Mouse (Mus musculus): Measurements from ENCODE around the gene Bscl2. TPM values are rescaled to one million over a fixed set of nuclear protein-coding genes. Genes with fewer than 3 reads are reported as not detected.
A peak's percentile ranks its signal among the peaks of the same experiment; 100 is the strongest.

Gene Bscl2
- polyA plus RNA-seq, 1 experiment from 2014 or later = 44.9 TPM

GRCm38 (mm10) chr19:8897865-8898495 is 60.7 kb downstream of the Bscl2 start, which contains the start of gene Ganab:
Gene Ganab, plus strand, starts transcription at chr19:8898071.
- H3K9ac ChIP-seq (ENCODE audit: low read depth, low read length) = peak within 1 kb of the TSS; percentile 97
- peak; percentile 99 for ATAC-seq (ENCODE audit: low read depth)
- peak; percentile 99 for DNase-seq (ENCODE audit: low spot score)
- no peaks in the 10 kb centered on the region for H3K9me3 ChIP-seq (ENCODE audit: control insufficient read depth, low read length)
- H3K4me1 ChIP-seq (ENCODE audit: control insufficient read depth, insufficient read depth, low read length) = peaks cover 16% of the 10 kb centered on the region
- no peaks in the 10 kb centered on the region for H3K27me3 ChIP-seq (replicated peaks; ENCODE audit: control insufficient read depth, insufficient read depth, low read length)
- WGBS = 0% methylated on average over 51 of the region's 53 CpGs
- H3K4me2 ChIP-seq (ENCODE audit: low read depth, low read length) = peak within 1 kb of the TSS; percentile 90
- H3K27ac ChIP-seq (replicated peaks; ENCODE audit: low read depth, low read length) = peak within 1 kb of the TSS; percentile 88
- peak within 1 kb of the TSS; percentile 98 for H3K4me3 ChIP-seq (ENCODE audit: low read depth, low read length)
- peaks cover 31% of the 10 kb centered on the region for H3K36me3 ChIP-seq (ENCODE audit: control insufficient read depth, insufficient read depth, low read length)

Small RNA genes lying within 50 kb of the gene (microRNA-seq; reads per million reads assigned to microRNA genes)
- gene Mir5136 (ENCODE audit: borderline number of aligned reads) = not detected

Other genes starting within 250 kb of the Bscl2 start
- 0.59 and 1.3 TPM in 2 replicates for gene Slc22a8, start 246.2 kb upstream of the Bscl2 start, polyA plus RNA-seq (2014; fragmentation: Nextera tagmentation; extraction: Ambion mirVana)
- 0.67 and 1.1 TPM in 2 replicates for gene Slc22a6, start 219.4 kb upstream of the Bscl2 start, polyA plus RNA-seq (2014; fragmentation: Nextera tagmentation; extraction: Ambion mirVana)
- gene Chrm1, start 173.7 kb upstream of the Bscl2 start, polyA plus RNA-seq (2014; fragmentation: Nextera tagmentation; extraction: Ambion mirVana) = 0.35 and 0.45 TPM in 2 replicates
- 100 and 107 TPM in 2 replicates for gene Slc3a2, start 114.1 kb upstream of the Bscl2 start, polyA plus RNA-seq (2014; fragmentation: Nextera tagmentation; extraction: Ambion mirVana)
- 76.6 and 80.1 TPM in 2 replicates for gene Wdr74, start 101.6 kb upstream of the Bscl2 start, polyA plus RNA-seq (2014; fragmentation: Nextera tagmentation; extraction: Ambion mirVana)
- 0.85 and 1.9 TPM in 2 replicates for gene 1700092M07Rik, start 96.7 kb upstream of the Bscl2 start, polyA plus RNA-seq (2014; fragmentation: Nextera tagmentation; extraction: Ambion mirVana)
- 140 and 142 TPM in 2 replicates for gene Stx5a, start 96.1 kb upstream of the Bscl2 start, polyA plus RNA-seq (2014; fragmentation: Nextera tagmentation; extraction: Ambion mirVana)
- 152 and 171 TPM in 2 replicates for gene Nxf1, start 80.4 kb upstream of the Bscl2 start, polyA plus RNA-seq (2014; fragmentation: Nextera tagmentation; extraction: Ambion mirVana)
- 173 and 194 TPM in 2 replicates for gene Tmem223, start 66.5 kb upstream of the Bscl2 start, polyA plus RNA-seq (2014; fragmentation: Nextera tagmentation; extraction: Ambion mirVana)
- 74.9 and 90.3 TPM in 2 replicates for gene Tmem179b, start 63.0 kb upstream of the Bscl2 start, polyA plus RNA-seq (2014; fragmentation: Nextera tagmentation; extraction: Ambion mirVana)
- gene Taf6l, start 51.0 kb upstream of the Bscl2 start, polyA plus RNA-seq (2014; fragmentation: Nextera tagmentation; extraction: Ambion mirVana) = 16.5 and 18.1 TPM in 2 replicates
- 151 and 157 TPM in 2 replicates for gene Polr2g, start 38.9 kb upstream of the Bscl2 start, polyA plus RNA-seq (2014; fragmentation: Nextera tagmentation; extraction: Ambion mirVana)
- gene Zbtb3, start 34.9 kb upstream of the Bscl2 start, polyA plus RNA-seq (2014; fragmentation: Nextera tagmentation; extraction: Ambion mirVana) = 5.2 and 5.5 TPM in 2 replicates
- gene Ttc9c, start 18.1 kb upstream of the Bscl2 start, polyA plus RNA-seq (2014; fragmentation: Nextera tagmentation; extraction: Ambion mirVana) = 38.4 and 40.8 TPM in 2 replicates
- gene Hnrnpul2, start 17.5 kb upstream of the Bscl2 start, polyA plus RNA-seq (2014; fragmentation: Nextera tagmentation; extraction: Ambion mirVana) = 7.8 and 9.2 TPM in 2 replicates
- not detected in 2 replicates for gene AC129217.1, start 7.7 kb upstream of the Bscl2 start, polyA plus RNA-seq (2014; fragmentation: Nextera tagmentation; extraction: Ambion mirVana)
- gene Gng3, start 1.7 kb downstream of the Bscl2 start, polyA plus RNA-seq (2014; fragmentation: Nextera tagmentation; extraction: Ambion mirVana) = 22.2 and 24.6 TPM in 2 replicates
- gene Lrrn4cl, start 13.3 kb downstream of the Bscl2 start, polyA plus RNA-seq (2014; fragmentation: Nextera tagmentation; extraction: Ambion mirVana) = 1.6 and 2.4 TPM in 2 replicates
- gene Ubxn1, start 34.0 kb downstream of the Bscl2 start, polyA plus RNA-seq (2014; fragmentation: Nextera tagmentation; extraction: Ambion mirVana) = 144 and 149 TPM in 2 replicates
- gene Uqcc3, start 43.5 kb downstream of the Bscl2 start, polyA plus RNA-seq (2014; fragmentation: Nextera tagmentation; extraction: Ambion mirVana) = 53.8 and 57.5 TPM in 2 replicates
- 60.2 and 68.8 TPM in 2 replicates for gene Lbhd1, start 46.3 kb downstream of the Bscl2 start, polyA plus RNA-seq (2014; fragmentation: Nextera tagmentation; extraction: Ambion mirVana)
- not detected in 2 replicates for gene Gm49403, start 46.5 kb downstream of the Bscl2 start, polyA plus RNA-seq (2014; fragmentation: Nextera tagmentation; extraction: Ambion mirVana)
- gene 1810009A15Rik, start 51.4 kb downstream of the Bscl2 start, polyA plus RNA-seq (2014; fragmentation: Nextera tagmentation; extraction: Ambion mirVana) = 77.4 and 86.6 TPM in 2 replicates
- gene Gm49416, start 51.5 kb downstream of the Bscl2 start, polyA plus RNA-seq (2014; fragmentation: Nextera tagmentation; extraction: Ambion mirVana) = not detected in 2 replicates
- gene Ints5, start 55.5 kb downstream of the Bscl2 start, polyA plus RNA-seq (2014; fragmentation: Nextera tagmentation; extraction: Ambion mirVana) = 34.8 and 35.1 TPM in 2 replicates
- gene Ganab, start 60.6 kb downstream of the Bscl2 start, polyA plus RNA-seq (2014; fragmentation: Nextera tagmentation; extraction: Ambion mirVana) = 99.2 and 103 TPM in 2 replicates
- 42.3 and 42.4 TPM in 2 replicates for gene B3gat3, start 82.9 kb downstream of the Bscl2 start, polyA plus RNA-seq (2014; fragmentation: Nextera tagmentation; extraction: Ambion mirVana)
- gene Rom1, start 91.9 kb downstream of the Bscl2 start, polyA plus RNA-seq (2014; fragmentation: Nextera tagmentation; extraction: Ambion mirVana) = 2.2 and 2.5 TPM in 2 replicates
- 18.2 and 20.4 TPM in 2 replicates for gene Eml3, start 92.1 kb downstream of the Bscl2 start, polyA plus RNA-seq (2014; fragmentation: Nextera tagmentation; extraction: Ambion mirVana)
- 39.7 and 43.6 TPM in 2 replicates for gene Mta2, start 104.4 kb downstream of the Bscl2 start, polyA plus RNA-seq (2014; fragmentation: Nextera tagmentation; extraction: Ambion mirVana)
- gene Tut1, start 116.4 kb downstream of the Bscl2 start, polyA plus RNA-seq (2014; fragmentation: Nextera tagmentation; extraction: Ambion mirVana) = 24.7 and 27.8 TPM in 2 replicates
- 469 and 503 TPM in 2 replicates for gene Eef1g, start 129.6 kb downstream of the Bscl2 start, polyA plus RNA-seq (2014; fragmentation: Nextera tagmentation; extraction: Ambion mirVana)
- 44.8 and 57.6 TPM in 2 replicates for gene Ahnak, start 151.8 kb downstream of the Bscl2 start, polyA plus RNA-seq (2014; fragmentation: Nextera tagmentation; extraction: Ambion mirVana)

Data from embryonic facial prominence, embryonic 14.5 days (tissue).